Mouse (Mus musculus) olfactory bulb, adult 2 months (tissue): ENCODE data around the gene 4930426L09Rik. TPM values are rescaled to one million over a fixed set of nuclear protein-coding genes. Genes with fewer than 3 reads are reported as not detected.

ENCODE experiments used
- H3K27ac ChIP-seq: fragments of 200-500 bp; 2 replicates; pipeline ENCODE4 v1.5.1; 2012; ENCODE audit warnings: low read depth, low read length; ENCODE audit not compliant: insufficient read depth
- H3K4me1 ChIP-seq: fragments of 200-500 bp; 2 replicates; pipeline ENCODE4 v1.6.1; 2012; ENCODE audit warnings: low read length; ENCODE audit not compliant: control insufficient read depth, insufficient read depth
- H3K4me3 ChIP-seq: fragments of 200-500 bp; 2 replicates; pipeline ENCODE4 v1.5.1; 2012; ENCODE audit warnings: mild to moderate bottlenecking, low read depth, low read length, moderate library complexity; ENCODE audit not compliant: insufficient read depth
- CTCF ChIP-seq: fragments of 200-500 bp; IDR thresholded peaks from 2 replicates; pipeline ENCODE4 v1.5.1; 2012; ENCODE audit warnings: low read depth, mild to moderate bottlenecking, low read length, moderate library complexity; ENCODE audit not compliant: insufficient read depth
- POLR2A ChIP-seq: fragments of 200-500 bp; IDR thresholded peaks from 2 replicates; pipeline ENCODE4 v1.6.1; 2012; ENCODE audit warnings: mild to moderate bottlenecking, low read depth, low read length, moderate library complexity; ENCODE audit not compliant: insufficient read depth
- WGBS: fragments of 180-500 bp; shearing (Covaris S2); methylation state at CpG from one replicate; pipeline ENCODE4 v1.1.7; 2018; 5-methylcytosine and 5-hydroxymethylcytosine counted together
- polyA plus RNA-seq: library from polyadenylated mRNA; stranded (reverse); fragments of >200 nt; gene quantifications from 2 replicates; pipeline ENCODE4 v1.2.4, GENCODE M21; 2012; ENCODE audit warnings: low replicate concordance; ENCODE audit not compliant: missing spikeins, insufficient read depth, insufficient read length

The 4930426L09Rik gene
- polyA plus RNA-seq, 1 experiment, result not detected

GRCm38 (mm10) chr2:18965950-18966349 lies 32.2 kb upstream of the 4930426L09Rik start:
- Histone ChIP-seq H3K4me3 (no peak overlapping the region), H3K27ac (no peak overlapping the region), H3K4me1 (peaks cover 8% of the 10 kb centered on the region; the same call in 1 of the 2 replicates)
- 100% methylated on average over 2 of the region's 2 CpGs for WGBS
- no peak for TF ChIP-seq POLR2A
- no peak for TF ChIP-seq CTCF

- 96% methylated on average over 5 of the region's 5 CpGs for WGBS
- Histone ChIP-seq H3K4me1 (peaks cover 8% of the 10 kb centered on the region; the same call in 1 of the 2 replicates), H3K27ac (no peak overlapping the region), H3K4me3 (no peak overlapping the region)
- TF ChIP-seq POLR2A, result no peak
- TF ChIP-seq CTCF, result no peak
Measured at GRCm38 (mm10) chr2:18966566-18966965, 31.6 kb upstream of the 4930426L09Rik start.

- WGBS, result 95% methylated on average over 5 of the region's 5 CpGs
- no peak overlapping the region for H3K27ac ChIP-seq
- no peak for TF ChIP-seq CTCF
- TF ChIP-seq POLR2A, result no peak
- H3K4me1 ChIP-seq, result peaks cover 8% of the 10 kb centered on the region; the same call in 1 of the 2 replicates
- no peak overlapping the region for H3K4me3 ChIP-seq
Measured at GRCm38 (mm10) chr2:18967451-18968063, 30.6 kb upstream of the 4930426L09Rik start.

DNA sequence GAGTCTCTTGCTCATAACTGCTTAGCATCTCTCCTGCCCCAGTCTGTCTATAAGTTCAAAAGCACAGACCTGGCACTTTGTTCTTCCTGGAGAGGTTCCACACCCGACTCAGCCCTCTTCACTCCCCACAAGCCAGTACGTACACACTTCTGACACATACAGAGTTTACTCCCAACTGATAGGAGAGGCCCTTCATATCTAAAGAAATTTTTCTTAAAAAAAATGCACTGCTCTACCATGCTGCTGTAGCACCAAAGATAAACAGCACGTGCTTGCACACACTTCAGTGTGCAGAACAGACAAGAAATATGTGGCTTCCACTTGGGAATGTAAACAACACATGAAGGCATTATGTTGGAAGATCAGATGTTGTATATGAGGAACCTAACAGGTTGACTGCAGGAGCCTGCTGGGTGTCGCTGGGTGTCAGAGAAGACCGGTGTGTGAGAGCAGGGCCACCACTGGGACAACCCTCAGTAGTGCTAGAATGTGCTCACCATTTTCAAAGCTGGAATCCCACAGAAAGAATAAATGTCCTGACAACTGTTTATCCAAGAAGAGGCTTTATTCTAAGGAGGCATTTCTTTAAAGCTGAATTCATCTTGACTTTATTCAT lies 29.0 kb upstream of the 4930426L09Rik start:
- peaks cover 2% of the 10 kb centered on the region; the same call in 1 of the 2 replicates for H3K4me1 ChIP-seq
- no peak for TF ChIP-seq POLR2A
- WGBS, result 86% methylated on average over 5 of the region's 5 CpGs
- no peak overlapping the region for H3K4me3 ChIP-seq
- no peak overlapping the region for H3K27ac ChIP-seq

DNA sequence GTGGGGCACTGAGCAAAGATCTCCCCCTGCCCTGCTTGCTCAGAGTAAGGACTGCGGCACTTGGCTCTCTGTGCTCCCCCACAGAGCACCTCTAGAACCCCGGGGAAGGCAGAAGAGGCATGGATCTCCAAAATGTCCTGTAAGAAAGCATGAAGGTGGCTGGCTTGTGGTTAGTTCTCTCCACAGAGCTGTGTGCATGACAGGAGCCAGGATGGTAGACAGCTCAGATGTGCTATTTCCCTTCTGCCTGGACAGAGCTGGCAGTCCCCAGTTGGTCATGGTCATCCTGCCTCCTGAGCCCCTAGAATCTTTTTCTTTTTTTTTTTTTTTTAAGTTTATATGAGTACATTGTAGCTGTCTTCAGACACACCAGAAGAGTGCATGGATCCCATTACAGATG lies 27.7 kb upstream of the 4930426L09Rik start:
- peaks cover 2% of the 10 kb centered on the region; the same call in 1 of the 2 replicates for H3K4me1 ChIP-seq
- H3K4me3 ChIP-seq, result no peak overlapping the region
- TF ChIP-seq CTCF (no peak), POLR2A (no peak)
- H3K27ac ChIP-seq, result no peak overlapping the region
- 87% methylated on average over 2 of the region's 2 CpGs for WGBS

GRCm38 (mm10) chr2:18971564-18971963 lies 26.6 kb upstream of the 4930426L09Rik start:
- 86% methylated on average over 3 of the region's 3 CpGs for whole genome bisulfite sequencing
- no peak overlapping the region for H3K4me3 ChIP-seq
- peaks cover 2% of the 10 kb centered on the region; the same call in 1 of the 2 replicates for H3K4me1 ChIP-seq

GRCm38 (mm10) chr2:18974882-18975645 lies 23.1 kb upstream of the 4930426L09Rik start:
- H3K27ac ChIP-seq, result no peak overlapping the region
- H3K4me1 ChIP-seq, result peaks cover 10% of the 10 kb centered on the region
- TF ChIP-seq CTCF, result no peak
- no peak for TF ChIP-seq POLR2A
- no peak overlapping the region for H3K4me3 ChIP-seq
- 59% methylated on average over 4 of the region's 4 CpGs for WGBS

More at GRCm38 (mm10) chr2:18971564-18971963, 26.6 kb upstream of the 4930426L09Rik start:
- TF ChIP-seq POLR2A, result no peak
- no peak for TF ChIP-seq CTCF
- no peak overlapping the region for H3K27ac ChIP-seq

- WGBS, result 91% methylated on average over 2 of the region's 2 CpGs
- no peak overlapping the region for H3K4me3 ChIP-seq
- peaks cover 9% of the 10 kb centered on the region for H3K4me1 ChIP-seq
- no peak for TF ChIP-seq POLR2A
- no peak for TF ChIP-seq CTCF
- H3K27ac ChIP-seq, result no peak overlapping the region
Measured at GRCm38 (mm10) chr2:18976175-18976574, 22.0 kb upstream of the 4930426L09Rik start.

DNA sequence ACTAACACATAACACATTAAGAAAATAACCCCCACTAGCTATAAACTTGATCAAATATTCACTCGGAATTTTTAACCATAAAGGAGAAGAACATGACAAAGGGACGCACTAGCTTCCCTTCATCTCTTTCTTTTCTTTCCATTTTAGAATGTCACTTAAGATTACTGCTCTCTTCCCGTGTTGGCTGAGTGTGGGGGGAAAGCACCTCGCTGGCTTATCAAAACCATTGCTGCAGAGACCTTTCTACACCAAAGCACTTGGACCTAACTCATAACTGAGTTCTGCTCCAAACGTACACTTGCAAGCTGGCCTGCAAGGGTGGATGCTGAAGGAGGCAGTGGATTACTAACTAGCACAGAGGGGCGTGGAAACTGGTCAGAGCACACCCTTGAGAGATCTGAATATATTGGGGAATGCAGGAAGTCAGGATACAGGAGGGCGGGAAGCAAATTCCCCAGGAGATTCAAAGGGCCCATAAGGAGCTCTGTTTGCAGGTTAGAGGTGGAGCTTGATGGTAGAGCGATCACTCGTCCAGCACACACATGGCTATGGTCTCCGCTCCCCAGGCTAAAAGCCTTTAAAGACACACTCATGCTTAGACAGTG lies 20.8 kb upstream of the 4930426L09Rik start:
- Histone ChIP-seq H3K27ac (no peak overlapping the region), H3K4me1 (peaks cover 9% of the 10 kb centered on the region), H3K4me3 (no peak overlapping the region)
- TF ChIP-seq POLR2A (no peak), CTCF (no peak)
- WGBS, result 90% methylated on average over 10 of the region's 10 CpGs
